Mouse (Mus musculus): Measurements from ENCODE around the gene Olfr1499. TPM values are rescaled to one million over a fixed set of nuclear protein-coding genes. Genes with fewer than 3 reads are reported as not detected.

The Olfr1499 gene
- polyA plus RNA-seq (2012; rRNA removed), result not detected in 2 replicates

GRCm38 (mm10) chr19:13819347-13819746, at the start of gene Olfr1499:
Gene Olfr1499 (minus strand): TSS chr19:13819447.

GRCm38 (mm10) chr19:13861495-13861894, 42.2 kb upstream of the Olfr1499 start, which contains the start of gene Olfr1502:
Gene Olfr1502 (plus strand): TSS chr19:13861795.

GRCm38 (mm10) chr19:13850592-13850991, 31.3 kb upstream of the Olfr1499 start, which contains the start of gene Olfr1501:
Gene Olfr1501 (minus strand): TSS chr19:13850692.

GRCm38 (mm10) chr19:13830388-13830787, 11.1 kb upstream of the Olfr1499 start, which contains the start of gene Olfr1500:
Gene Olfr1500 (minus strand): TSS chr19:13830488.

GRCm38 (mm10) chr19:13798102-13798501, 21.1 kb downstream of the Olfr1499 start, which contains the start of gene Olfr1497:
Gene Olfr1497 (minus strand): TSS chr19:13798202.

GRCm38 (mm10) chr19:13777578-13777977, 41.7 kb downstream of the Olfr1499 start, which contains the start of gene Olfr1496:
Gene Olfr1496 (plus strand): TSS chr19:13777878.

DNA sequence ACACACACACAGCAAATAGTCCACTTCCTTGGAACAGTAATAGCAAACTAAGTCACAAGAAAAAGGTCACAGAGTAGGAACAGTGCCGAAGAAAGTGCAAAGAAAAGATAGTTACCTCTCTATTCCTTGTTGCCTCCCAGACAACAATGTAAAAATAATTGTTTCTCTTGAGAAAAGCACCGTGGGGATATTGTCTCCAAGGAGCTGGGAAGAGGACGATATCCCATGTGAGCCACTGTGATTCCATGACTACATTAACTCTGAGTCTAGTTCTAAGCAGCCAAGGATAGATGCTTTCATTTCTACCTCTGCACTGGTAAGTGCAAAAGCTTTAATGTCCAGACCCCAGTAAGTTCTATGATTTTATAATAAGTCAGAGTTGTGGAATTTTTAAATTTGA, 54.9 kb downstream of the Olfr1499 start, which contains the start of gene Olfr1495:
Gene Olfr1495 (plus strand): TSS at position 301 of the 400 bp plus-strand sequence.

Other genes with a start within 250 kb of the Olfr1499 start
- gene Olfr1484, start 235.9 kb downstream of the Olfr1499 start, polyA plus RNA-seq (2012; rRNA removed), result not detected in 2 replicates
- gene Olfr1487, start 202.1 kb downstream of the Olfr1499 start, polyA plus RNA-seq (2012; rRNA removed), result not detected in 2 replicates
- not detected in 2 replicates for gene Olfr1489, start 187.8 kb downstream of the Olfr1499 start, polyA plus RNA-seq (2012; rRNA removed)
- gene Olfr1490, start 168.4 kb downstream of the Olfr1499 start, polyA plus RNA-seq (2012; rRNA removed), result not detected in 2 replicates
- not detected in 2 replicates for gene Olfr1491, start 122.2 kb downstream of the Olfr1499 start, polyA plus RNA-seq (2012; rRNA removed)
- gene Olfr1493-ps1, start 96.2 kb downstream of the Olfr1499 start, polyA plus RNA-seq (2012; rRNA removed), result not detected in 2 replicates
- not detected in 2 replicates for gene Olfr1494, start 79.7 kb downstream of the Olfr1499 start, polyA plus RNA-seq (2012; rRNA removed)
- not detected in 2 replicates for gene Olfr1495, start 54.8 kb downstream of the Olfr1499 start, polyA plus RNA-seq (2012; rRNA removed)
- gene Olfr1496, start 41.6 kb downstream of the Olfr1499 start, polyA plus RNA-seq (2012; rRNA removed), result not detected in 2 replicates
- not detected in 2 replicates for gene Olfr1497, start 21.2 kb downstream of the Olfr1499 start, polyA plus RNA-seq (2012; rRNA removed)
- gene Olfr1500, start 11.0 kb upstream of the Olfr1499 start, polyA plus RNA-seq (2012; rRNA removed), result not detected in 2 replicates
- gene Olfr1501, start 31.2 kb upstream of the Olfr1499 start, polyA plus RNA-seq (2012; rRNA removed), result not detected in 2 replicates
- not detected in 2 replicates for gene Olfr1502, start 42.3 kb upstream of the Olfr1499 start, polyA plus RNA-seq (2012; rRNA removed)
- not detected in 2 replicates for gene Olfr1504, start 78.5 kb upstream of the Olfr1499 start, polyA plus RNA-seq (2012; rRNA removed)
- gene Olfr1505, start 94.1 kb upstream of the Olfr1499 start, polyA plus RNA-seq (2012; rRNA removed), result not detected in 2 replicates